Mouse (Mus musculus) C2C12 (cell line): Measurements from ENCODE around the gene Pitx3.

Experiments
- CEBPB ChIP-seq: IDR thresholded peaks from one replicate; pipeline ENCODE4 v1.6.1; 2011; ENCODE audit warnings: low read depth, mild to moderate bottlenecking, control low read depth, moderate library complexity
- CTCF ChIP-seq: IDR thresholded peaks from one replicate; pipeline ENCODE4 v1.5.1; 2011; ENCODE audit not compliant: control insufficient read depth, insufficient read depth, insufficient read length
- FOSL1 ChIP-seq: IDR thresholded peaks from one replicate; pipeline ENCODE4 v1.8.0; 2011; ENCODE audit warnings: mild to moderate bottlenecking, low read length; ENCODE audit not compliant: poor library complexity, insufficient read depth, severe bottlenecking
- MAX ChIP-seq: IDR thresholded peaks from one replicate; pipeline ENCODE4 v1.6.1; 2011; ENCODE audit warnings: mild to moderate bottlenecking, control low read depth

DNA sequence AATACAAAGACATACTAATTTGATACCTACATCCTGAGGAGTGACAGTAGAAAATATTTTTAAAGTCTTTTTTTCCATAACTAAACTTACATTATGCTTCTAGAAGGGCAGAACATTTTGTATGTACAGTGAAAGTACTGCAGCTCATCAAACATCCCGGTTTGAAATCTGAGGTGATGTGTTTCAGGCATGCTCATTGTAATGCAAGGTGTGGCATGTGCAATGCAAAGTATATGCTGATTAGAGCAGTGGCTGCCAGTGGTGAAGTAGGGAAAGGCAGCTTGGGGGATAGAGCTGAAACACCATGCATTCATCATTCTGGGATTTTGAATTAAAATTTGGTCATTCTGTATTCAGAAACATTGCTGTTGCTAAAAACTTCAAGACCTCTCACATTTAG is 21.8 kb upstream of the Pitx3 start:
- TF ChIP-seq MAX: no peak
- TF ChIP-seq CTCF: no peak
- TF ChIP-seq FOSL1: no peak
- TF ChIP-seq CEBPB: no peak
